Mouse (Mus musculus): ENCODE results near the gene Hspa12a.

GRCm38 (mm10) chr19:58827656-58828055, 115.8 kb downstream of the Hspa12a start:
- TF ChIP-seq POLR2A (IDR thresholded peaks at IDR 0.05; ENCODE audit: extremely low read depth, insufficient read depth, low read length) (no peak), CTCF (IDR thresholded peaks at IDR 0.05; ENCODE audit: low read depth, low read length) (no peak)
